Mouse (Mus musculus): ENCODE data around the gene Htra3. TPM values are rescaled to one million over a fixed set of nuclear protein-coding genes. Genes with fewer than 3 reads are reported as not detected.
A peak's percentile ranks its signal among the peaks of the same experiment; 100 is the strongest.

Gene Htra3
- 0.16 and 0.71 TPM in 2 replicates for total RNA-seq (2012; rRNA removed)

DNA sequence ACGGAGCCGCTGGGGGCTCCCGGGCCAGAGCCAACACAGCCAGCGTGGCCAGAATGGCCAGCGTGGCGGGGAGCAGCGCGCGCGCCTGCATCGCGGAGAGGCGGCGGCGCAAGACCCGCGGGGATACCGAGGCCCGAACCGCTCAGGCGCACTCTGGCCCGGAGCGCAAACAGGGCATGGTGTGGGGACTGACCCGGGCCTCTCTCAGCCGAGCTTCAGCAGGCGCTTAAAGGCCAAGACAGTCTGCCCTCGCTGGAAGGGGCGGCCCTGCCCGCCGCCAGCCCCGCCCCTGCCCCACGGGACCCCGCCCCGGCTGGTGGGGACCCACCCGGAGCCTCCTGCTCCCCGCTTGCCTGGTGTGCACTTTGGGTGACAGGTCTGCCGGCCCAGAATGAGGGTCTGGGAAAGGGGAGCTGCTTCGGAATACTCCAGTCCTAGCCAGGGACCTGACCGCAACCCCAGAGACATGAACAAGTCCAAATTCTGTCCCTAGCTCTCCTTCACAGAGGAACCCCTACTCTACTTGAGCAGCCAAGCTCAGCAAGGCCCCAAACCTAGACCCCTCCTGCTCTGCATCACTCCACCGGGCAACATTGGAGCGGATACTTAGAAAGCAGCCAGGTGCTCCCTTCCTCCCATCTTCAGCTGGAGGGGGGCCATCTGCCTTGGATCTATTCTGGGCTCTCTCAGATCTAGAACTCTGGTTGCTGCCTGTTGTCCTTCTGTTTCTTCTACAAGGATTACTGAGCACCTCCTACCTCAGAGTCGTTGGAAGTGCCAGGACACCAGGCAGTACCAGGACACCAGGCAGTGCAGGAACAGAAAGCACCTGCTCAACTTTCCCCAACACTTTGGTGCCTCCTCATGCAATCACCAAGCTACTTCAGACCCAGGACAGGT is at the start of gene Htra3:
Gene Htra3 (minus strand): TSS at position 527 of the 900 bp plus-strand sequence.
- Histone ChIP-seq H3K36me3 (ENCODE audit: control insufficient read depth, insufficient read depth, low read length, poor library complexity, severe bottlenecking) (no peaks in the 10 kb centered on the region), H3K9ac (ENCODE audit: insufficient read depth, low read depth, low read length, poor library complexity, severe bottlenecking) (peak within 1 kb of the TSS; percentile 62), H3K4me1 (ENCODE audit: control insufficient read depth in 2 of 2, insufficient read depth in 2 of 2, low read length in 2 of 2, poor library complexity in 1 of 2) (no peaks in the 10 kb centered on the region), H3K4me3 (ENCODE audit: insufficient read depth in 1 of 2, low read depth in 1 of 2, low read length in 2 of 2, poor library complexity in 1 of 2, severe bottlenecking in 1 of 2) (peak within 1 kb of the TSS; percentile 72 to 75), H3K27ac (ENCODE audit: insufficient read depth, low read depth, low read length, poor library complexity, severe bottlenecking) (no peak within 1 kb of the TSS), H3K9me3 (ENCODE audit: control insufficient read depth, insufficient read depth, low read depth, low read length) (no peaks in the 10 kb centered on the region)
- in situ Hi-C loops (cut with MboI; ENCODE audit: low sequenced_read_pairs in 2 of 2, unreplicated experiment in 2 of 2): no loop called here
- DNase-seq (ENCODE audit: low read depth, low spot score): no peak
- TF ChIP-seq HCFC1 (IDR thresholded peaks at IDR 0.05; ENCODE audit: borderline replicate concordance, insufficient read depth, low read length) (no peak), CHD2 (IDR thresholded peaks at IDR 0.05; ENCODE audit: low read depth, low read length) (no peak)

DNA sequence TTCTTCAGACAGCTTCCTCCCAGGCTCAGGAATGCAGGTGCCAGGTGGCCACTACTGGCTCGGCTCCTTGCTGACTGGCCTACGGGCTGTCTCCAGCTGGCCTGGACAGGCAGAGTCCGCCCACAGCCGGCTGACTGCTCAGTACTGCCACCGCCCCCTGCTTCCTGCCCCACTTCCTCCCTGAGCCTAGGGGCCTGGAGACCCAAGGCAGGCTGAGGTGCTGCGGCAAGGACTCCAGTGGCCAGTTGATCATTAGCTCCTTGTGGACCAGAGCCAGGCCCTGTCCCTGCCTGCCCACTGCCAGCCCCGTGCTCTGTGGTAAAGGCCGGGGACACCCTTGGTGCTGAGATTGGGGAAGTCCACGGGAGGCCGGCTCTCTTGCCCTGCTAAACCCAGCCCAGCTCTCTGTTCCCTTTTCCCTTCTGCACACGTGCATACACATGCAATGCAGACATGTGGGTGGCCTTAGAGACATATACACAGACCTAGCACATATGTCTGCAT is 49.4 kb upstream of the Htra3 start:
- Histone ChIP-seq H3K9ac (ENCODE audit: insufficient read depth, low read depth, low read length, poor library complexity, severe bottlenecking) (peak overlapping the region; percentile 56), H3K4me1 (ENCODE audit: control insufficient read depth in 2 of 2, insufficient read depth in 2 of 2, low read length in 2 of 2, poor library complexity in 1 of 2) (peaks cover 4 to 13% of the 10 kb centered on the region in 2 experiments; a peak in 2 of 4 replicates), H3K36me3 (ENCODE audit: control insufficient read depth, insufficient read depth, low read length, poor library complexity, severe bottlenecking) (no peaks in the 10 kb centered on the region), H3K27ac (ENCODE audit: insufficient read depth, low read depth, low read length, poor library complexity, severe bottlenecking) (no peak overlapping the region), H3K4me3 (ENCODE audit: insufficient read depth in 1 of 2, low read depth in 1 of 2, low read length in 2 of 2, poor library complexity in 1 of 2, severe bottlenecking in 1 of 2) (peak overlapping the region; percentile 24 to 30; a peak in 3 of 4 replicates), H3K9me3 (ENCODE audit: control insufficient read depth, insufficient read depth, low read depth, low read length) (no peaks in the 10 kb centered on the region)
- DNase-seq (ENCODE audit: low read depth, low spot score): no peak
- TF ChIP-seq HCFC1 (IDR thresholded peaks at IDR 0.05; ENCODE audit: borderline replicate concordance, insufficient read depth, low read length) (no peak), MAFK (IDR thresholded peaks at IDR 0.05; ENCODE audit: insufficient read depth, low read depth, low read length) (no peak), ZNF384 (IDR thresholded peaks at IDR 0.05; ENCODE audit: low read depth, low read length) (no peak), CHD2 (IDR thresholded peaks at IDR 0.05; ENCODE audit: low read depth, low read length) (no peak), ZC3H11A (IDR thresholded peaks at IDR 0.05; ENCODE audit: borderline replicate concordance, low read depth, low read length) (no peak)
- in situ Hi-C loops (cut with MboI; ENCODE audit: low sequenced_read_pairs in 2 of 2, unreplicated experiment in 2 of 2): no loop called here

DNA sequence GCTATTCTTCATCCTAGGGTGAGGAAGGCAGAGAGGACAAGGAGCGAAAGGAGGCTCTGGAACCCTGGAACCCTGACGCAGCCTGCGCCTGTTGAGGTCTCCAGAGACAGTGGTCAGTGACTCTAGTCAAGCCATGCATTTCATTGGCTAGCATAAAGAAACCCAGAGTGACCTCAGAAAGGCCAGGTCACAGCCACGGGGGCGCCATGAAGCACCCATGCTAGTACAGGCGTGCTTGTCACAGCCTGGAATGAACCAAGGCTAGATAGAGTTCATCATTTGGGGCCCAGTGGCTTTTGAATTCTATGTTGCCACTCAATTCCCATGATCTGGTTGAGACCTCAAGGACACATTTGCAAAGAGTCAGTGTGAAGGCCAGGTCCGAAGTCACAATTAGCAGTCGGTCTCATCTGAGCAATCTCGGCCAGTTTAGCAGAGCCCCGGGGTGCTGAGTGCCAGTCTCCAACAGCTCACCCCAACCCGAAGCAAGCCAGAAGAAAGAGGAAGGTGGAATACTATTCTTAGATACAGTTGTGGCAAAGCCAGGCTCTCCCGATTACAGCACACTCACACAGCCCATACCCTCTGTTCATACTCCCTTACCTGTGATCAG is 48.9 kb upstream of the Htra3 start:
- Histone ChIP-seq H3K9me3 (ENCODE audit: control insufficient read depth, insufficient read depth, low read depth, low read length) (no peaks in the 10 kb centered on the region), H3K9ac (ENCODE audit: insufficient read depth, low read depth, low read length, poor library complexity, severe bottlenecking) (peak overlapping the region; percentile 30; the same call in 1 of the 2 replicates), H3K27ac (ENCODE audit: insufficient read depth, low read depth, low read length, poor library complexity, severe bottlenecking) (no peak overlapping the region), H3K36me3 (ENCODE audit: control insufficient read depth, insufficient read depth, low read length, poor library complexity, severe bottlenecking) (no peaks in the 10 kb centered on the region), H3K4me1 (ENCODE audit: control insufficient read depth in 2 of 2, insufficient read depth in 2 of 2, low read length in 2 of 2, poor library complexity in 1 of 2) (peaks cover 4 to 18% of the 10 kb centered on the region in 2 experiments; a peak in 3 of 4 replicates), H3K4me3 (ENCODE audit: insufficient read depth in 1 of 2, low read depth in 1 of 2, low read length in 2 of 2, poor library complexity in 1 of 2, severe bottlenecking in 1 of 2) (peak overlapping the region; percentile 24 to 30; a peak in 3 of 4 replicates)
- DNase-seq (ENCODE audit: low read depth, low spot score): no peak
- TF ChIP-seq MAFK (IDR thresholded peaks at IDR 0.05; ENCODE audit: insufficient read depth, low read depth, low read length) (no peak), CHD2 (IDR thresholded peaks at IDR 0.05; ENCODE audit: low read depth, low read length) (no peak), HCFC1 (IDR thresholded peaks at IDR 0.05; ENCODE audit: borderline replicate concordance, insufficient read depth, low read length) (no peak), ZNF384 (IDR thresholded peaks at IDR 0.05; ENCODE audit: low read depth, low read length) (no peak), ZC3H11A (IDR thresholded peaks at IDR 0.05; ENCODE audit: borderline replicate concordance, low read depth, low read length) (no peak)
- in situ Hi-C loops (cut with MboI; ENCODE audit: low sequenced_read_pairs in 2 of 2, unreplicated experiment in 2 of 2): no loop called here

DNA sequence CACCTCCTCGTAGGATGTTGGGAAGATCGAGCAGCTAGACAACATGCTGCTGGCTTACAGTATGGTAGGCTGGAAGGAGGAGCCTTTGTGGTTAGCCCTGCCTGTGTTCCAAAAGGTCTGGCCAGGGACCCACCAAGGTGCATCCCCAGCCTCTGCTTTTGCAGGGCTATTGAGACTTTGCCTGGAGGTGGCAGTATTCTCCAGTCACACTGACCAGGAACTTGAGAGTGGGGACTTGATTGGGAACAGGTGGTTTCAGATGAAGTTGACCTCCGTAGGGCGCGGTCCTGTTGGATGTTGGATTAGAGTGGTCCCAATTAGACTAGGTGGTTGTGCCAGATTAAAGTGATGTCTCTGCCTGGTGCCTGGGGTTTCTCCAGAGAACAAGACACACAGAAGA is 47.9 kb upstream of the Htra3 start:
- TF ChIP-seq CHD2 (IDR thresholded peaks at IDR 0.05; ENCODE audit: low read depth, low read length): no peak
- no peak for TF ChIP-seq ZNF384 (IDR thresholded peaks at IDR 0.05; ENCODE audit: low read depth, low read length)
- Histone ChIP-seq H3K9me3 (ENCODE audit: control insufficient read depth, insufficient read depth, low read depth, low read length) (no peaks in the 10 kb centered on the region), H3K4me1 (ENCODE audit: control insufficient read depth in 2 of 2, insufficient read depth in 2 of 2, low read length in 2 of 2, poor library complexity in 1 of 2) (peaks cover 5 to 24% of the 10 kb centered on the region in 2 experiments; a peak in 3 of 4 replicates), H3K36me3 (ENCODE audit: control insufficient read depth, insufficient read depth, low read length, poor library complexity, severe bottlenecking) (no peaks in the 10 kb centered on the region), H3K9ac (ENCODE audit: insufficient read depth, low read depth, low read length, poor library complexity, severe bottlenecking) (no peak overlapping the region), H3K27ac (ENCODE audit: insufficient read depth, low read depth, low read length, poor library complexity, severe bottlenecking) (no peak overlapping the region), H3K4me3 (ENCODE audit: insufficient read depth in 1 of 2, low read depth in 1 of 2, low read length in 2 of 2, poor library complexity in 1 of 2, severe bottlenecking in 1 of 2) (no peak overlapping the region)
- in situ Hi-C loops (cut with MboI; ENCODE audit: low sequenced_read_pairs in 2 of 2, unreplicated experiment in 2 of 2): no loop called here
- no peak for DNase-seq (ENCODE audit: low read depth, low spot score)
